Mouse (Mus musculus) lung, postnatal 0 days (tissue): Measurements from ENCODE around the gene Mier3.

Experiments
- CTCF ChIP-seq: IDR thresholded peaks from 2 replicates; pipeline ENCODE4 v1.5.1; 2016; ENCODE audit warnings: antibody characterized with exemption, mild to moderate bottlenecking
- EP300 ChIP-seq: IDR thresholded peaks from 2 replicates; pipeline ENCODE4 v1.6.1; 2016; ENCODE audit warnings: antibody characterized with exemption, mild to moderate bottlenecking, control low read depth

DNA sequence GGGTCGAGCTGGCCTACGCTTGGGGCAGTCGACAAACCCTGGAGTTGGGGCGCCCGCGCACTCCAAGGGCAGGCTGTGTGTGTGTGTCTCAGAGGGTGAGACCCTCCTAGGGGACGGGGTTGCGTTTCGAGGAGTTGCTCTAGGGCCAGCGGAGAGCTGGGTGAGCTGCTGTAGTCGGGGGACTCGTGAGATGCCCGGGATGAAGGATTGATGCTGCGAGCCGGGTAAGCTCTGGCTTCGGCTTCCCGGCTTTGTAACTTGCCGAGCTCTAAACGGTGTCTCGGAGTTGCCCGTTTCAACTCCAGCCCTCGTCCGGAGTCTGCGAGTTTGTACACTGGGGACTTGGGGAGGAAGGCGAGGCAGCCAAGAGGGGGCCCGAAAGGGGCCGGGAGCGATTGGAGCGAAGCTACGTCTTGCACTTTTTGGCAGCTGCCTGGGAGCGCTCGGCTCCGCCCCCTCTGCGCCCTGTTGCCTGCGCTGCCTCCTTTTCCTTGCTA, 6.6 kb downstream of the Mier3 start:
- no peak for TF ChIP-seq CTCF
- no peak for TF ChIP-seq EP300
